Mouse (Mus musculus): ENCODE measurements at regions not wholly inside any gene's neighbourhood (a gene's known extent, or its start where the extent isn't known, plus 50 kb on each side); places are given as distances from the start of the nearest gene placed in this dataset.

DNA sequence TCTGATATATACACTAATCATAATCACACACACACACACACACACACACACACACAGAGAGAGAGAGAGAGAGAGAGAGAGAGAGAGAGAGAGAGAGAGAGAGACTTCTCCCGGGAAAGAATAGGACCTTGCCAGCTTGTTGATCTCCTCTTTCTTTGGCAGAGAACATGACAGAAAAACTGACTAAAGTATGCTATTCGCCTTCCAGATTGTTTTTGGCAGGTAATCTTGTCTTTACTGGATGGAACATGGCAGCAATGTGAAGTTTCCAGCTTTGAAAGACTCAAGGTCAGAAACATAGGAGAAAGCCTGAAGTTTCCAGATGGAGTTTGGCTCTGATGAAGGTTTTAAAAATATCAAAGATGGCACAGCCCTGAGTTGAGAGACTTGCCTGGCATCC is 87.8 kb upstream of the Cpm start:
- DNase-seq (ENCODE audit: low spot score) = no peak

DNA sequence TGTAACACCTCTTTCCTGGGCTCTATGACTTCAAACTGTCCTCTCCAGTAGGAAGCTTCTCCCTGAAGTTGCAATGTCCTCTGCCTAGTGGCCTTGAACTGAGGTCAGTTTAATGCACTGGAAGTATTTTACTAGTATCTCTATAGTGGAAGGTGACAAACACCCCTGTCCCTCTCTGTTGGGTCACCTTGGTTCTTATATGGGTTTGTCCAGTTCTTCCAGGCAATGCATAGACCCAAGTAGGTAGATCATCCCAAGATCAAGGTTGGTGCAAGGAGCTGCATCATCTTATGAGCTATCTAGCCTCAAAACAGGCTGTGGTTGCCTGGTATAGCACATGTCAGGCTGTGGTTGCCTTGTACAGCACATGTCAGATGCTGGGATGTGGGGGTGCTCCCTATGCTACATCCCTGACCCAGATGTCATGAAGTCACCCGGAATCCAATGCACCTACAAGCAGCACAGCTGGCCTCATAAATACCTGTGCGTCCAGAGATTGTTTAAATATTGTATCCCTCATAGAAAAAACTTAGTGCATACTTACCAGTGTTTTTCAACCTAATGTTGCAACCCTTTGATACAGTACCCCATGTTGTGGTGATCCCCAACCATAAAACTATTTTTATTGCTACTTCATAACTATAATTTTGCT is 88.4 kb upstream of the Cpm start:
- DNase-seq (ENCODE audit: low spot score) = no peak

DNA sequence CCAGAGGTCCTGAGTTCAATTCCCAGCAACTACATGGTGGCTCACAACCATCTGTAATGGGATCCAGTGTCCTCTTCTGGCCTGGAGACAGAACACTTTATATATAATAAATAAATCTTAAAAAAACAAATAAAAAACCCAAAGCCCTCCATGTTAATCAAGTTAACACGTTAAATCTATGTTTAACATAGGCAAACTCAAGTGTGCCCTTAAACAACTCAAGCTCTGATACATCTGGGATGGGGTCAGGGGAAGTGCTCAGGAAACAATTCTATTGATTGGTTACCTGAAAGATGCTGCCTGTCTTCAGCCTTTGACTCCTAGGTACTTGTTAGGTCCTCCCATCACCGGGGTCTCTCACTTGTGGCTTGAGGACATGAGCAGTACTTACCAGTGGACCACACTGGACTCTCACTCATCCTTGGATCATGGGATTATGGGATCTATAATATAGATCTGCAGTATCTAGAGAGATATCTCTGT is 89.1 kb upstream of the Cpm start:
- no peak for DNase-seq (ENCODE audit: low spot score)

DNA sequence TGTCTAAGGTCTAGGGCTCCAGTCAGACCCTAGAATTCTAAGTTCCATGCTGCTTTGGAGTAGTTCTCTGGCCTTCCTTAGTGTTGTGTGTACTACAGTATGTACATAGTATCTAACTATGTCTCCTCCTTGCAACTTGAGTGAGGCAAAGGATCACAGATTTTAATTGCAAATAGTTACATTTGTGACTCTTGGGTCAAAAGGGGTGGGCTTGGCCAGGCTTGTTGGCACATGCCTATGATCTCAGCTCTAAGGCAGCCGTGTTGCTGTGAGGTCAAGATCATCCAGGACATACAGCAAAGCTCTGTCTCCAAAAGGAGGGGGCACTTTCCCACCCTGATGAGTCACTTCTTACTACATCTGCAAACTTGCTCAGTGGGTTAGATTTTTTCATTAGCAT is 89.8 kb upstream of the Cpm start:
- no peak for DNase-seq (ENCODE audit: low spot score)

DNA sequence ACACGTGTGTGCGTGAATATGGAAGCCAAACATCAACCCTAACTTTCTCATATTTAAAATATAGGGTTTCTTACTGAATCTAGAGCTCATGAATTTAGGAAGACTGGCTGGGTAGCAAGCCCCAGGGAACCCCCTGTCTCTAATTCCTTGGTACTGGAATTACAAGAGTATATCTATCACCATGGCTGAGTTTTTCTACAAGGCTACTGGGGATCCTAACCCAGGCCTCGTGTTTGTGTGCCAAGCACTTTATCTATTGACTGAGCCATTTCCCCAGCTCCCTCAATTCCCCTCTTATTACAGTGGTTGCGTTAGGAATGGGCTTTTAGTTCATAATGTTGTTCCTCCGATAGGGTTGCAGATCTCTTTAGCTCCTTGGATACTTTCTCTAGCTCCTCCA is 90.6 kb upstream of the Cpm start:
- DNase-seq (ENCODE audit: low spot score) = no peak

DNA sequence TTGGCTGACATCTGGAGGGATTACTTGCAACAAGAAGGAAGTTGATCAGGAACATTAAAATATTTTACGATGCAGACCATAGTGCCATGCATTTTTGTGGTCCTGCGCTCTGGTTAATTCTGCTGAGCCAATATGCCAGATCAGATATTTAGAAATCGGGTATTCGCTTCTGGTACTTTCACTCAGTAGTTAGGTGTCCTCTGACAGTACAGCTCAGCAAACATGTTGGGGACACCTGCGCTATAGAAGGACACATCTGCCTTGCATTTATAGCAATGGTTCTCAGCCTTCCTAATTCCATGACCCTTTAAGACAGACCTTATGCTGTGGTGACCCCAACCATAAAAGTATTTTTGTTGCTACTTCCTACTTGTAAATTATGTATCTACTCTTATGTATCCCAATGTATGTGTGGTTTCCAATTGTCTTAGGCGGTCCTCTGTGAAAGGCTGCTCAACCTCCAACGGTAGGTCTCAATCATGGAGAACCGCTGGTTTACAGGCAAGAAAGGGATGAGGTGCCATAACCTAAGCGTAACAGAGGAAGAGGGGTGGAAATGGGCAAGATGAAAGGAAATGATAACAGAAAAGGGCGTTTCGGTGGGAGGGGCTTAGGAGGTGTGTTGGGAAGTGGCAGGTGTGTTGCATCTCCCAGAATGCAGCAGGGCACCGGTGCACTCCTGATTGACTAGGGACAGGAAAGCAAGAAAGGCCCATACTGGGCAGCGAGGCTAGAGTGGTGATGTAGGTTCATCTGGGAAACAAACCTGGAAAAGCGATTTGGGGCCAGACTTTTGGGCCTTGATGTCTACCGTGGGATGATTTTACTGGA is 92.3 kb upstream of the Cpm start:
- DNase-seq (ENCODE audit: low spot score) = no peak

DNA sequence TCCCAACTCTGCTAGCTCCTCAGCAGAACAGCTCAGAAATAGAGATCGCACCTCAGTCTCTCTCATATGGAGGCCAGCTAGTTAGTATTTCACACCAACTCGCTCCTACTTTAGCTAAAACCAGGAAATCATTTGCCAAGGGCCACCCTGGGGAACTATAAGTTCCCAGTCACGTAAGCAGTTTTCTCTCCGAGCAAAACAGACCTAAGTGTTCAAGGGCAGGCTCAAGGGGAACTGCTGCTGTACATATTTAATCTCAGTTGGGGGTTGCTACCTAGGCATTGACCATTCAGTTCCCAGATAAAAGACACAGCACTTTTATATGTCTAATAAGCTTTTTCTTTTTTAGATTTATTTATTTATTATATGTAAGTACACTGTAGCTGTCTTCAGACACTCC is 93.5 kb upstream of the Cpm start:
- no peak for DNase-seq (ENCODE audit: low spot score)

DNA sequence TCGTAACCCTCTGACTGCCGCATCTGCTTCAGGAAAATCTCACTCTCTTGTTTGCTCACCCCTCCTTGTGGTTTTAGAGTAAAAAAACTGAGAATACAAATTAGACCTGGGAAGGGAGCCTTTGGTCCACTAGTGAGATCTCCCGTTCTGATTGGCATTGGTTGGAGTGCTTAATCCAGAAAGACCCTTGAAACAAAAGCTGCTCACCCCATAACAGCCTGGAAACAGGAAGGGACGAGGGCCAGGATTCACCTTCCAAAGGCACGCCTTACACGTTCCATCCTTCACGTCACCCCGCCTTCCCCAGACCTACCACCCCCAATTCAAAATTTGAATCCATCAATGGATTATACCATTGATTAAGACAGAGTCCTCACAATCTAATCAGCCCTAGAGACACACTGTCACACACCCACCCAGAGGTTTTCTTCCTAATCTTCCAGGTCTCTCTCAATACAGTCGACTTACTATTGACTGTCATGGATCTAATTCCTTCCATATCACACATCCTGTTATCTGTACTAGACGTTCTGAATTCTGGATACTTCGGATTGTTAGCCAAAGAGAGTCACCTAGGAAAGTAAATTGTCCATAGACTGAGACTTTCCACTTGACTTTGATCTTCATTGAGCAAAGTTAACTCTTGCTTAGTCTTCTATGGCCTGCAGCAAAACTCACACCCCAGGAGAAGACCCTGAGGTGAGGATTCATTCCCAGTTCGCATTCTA is 94.1 kb upstream of the Cpm start:
- DNase-seq (ENCODE audit: low spot score) = no peak

DNA sequence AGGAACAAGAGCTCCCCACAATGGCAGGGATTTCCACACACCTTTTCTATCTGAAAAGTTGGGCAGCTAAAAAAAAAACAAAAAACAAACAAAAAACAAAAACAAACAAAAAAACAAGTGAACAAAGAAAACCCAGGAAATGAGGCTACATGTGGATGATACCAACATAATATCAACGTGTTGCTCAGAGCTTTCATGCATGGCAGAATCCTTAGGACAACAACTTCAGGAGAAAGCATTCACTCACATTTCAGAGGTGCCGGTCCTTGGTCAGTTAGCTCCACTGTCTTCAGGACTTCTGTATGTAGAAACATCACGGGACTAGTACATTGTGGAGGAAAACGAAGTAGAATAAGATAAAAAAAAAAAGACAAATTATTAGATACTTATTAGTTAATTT is 94.8 kb upstream of the Cpm start:
- no peak for DNase-seq (ENCODE audit: low spot score)

DNA sequence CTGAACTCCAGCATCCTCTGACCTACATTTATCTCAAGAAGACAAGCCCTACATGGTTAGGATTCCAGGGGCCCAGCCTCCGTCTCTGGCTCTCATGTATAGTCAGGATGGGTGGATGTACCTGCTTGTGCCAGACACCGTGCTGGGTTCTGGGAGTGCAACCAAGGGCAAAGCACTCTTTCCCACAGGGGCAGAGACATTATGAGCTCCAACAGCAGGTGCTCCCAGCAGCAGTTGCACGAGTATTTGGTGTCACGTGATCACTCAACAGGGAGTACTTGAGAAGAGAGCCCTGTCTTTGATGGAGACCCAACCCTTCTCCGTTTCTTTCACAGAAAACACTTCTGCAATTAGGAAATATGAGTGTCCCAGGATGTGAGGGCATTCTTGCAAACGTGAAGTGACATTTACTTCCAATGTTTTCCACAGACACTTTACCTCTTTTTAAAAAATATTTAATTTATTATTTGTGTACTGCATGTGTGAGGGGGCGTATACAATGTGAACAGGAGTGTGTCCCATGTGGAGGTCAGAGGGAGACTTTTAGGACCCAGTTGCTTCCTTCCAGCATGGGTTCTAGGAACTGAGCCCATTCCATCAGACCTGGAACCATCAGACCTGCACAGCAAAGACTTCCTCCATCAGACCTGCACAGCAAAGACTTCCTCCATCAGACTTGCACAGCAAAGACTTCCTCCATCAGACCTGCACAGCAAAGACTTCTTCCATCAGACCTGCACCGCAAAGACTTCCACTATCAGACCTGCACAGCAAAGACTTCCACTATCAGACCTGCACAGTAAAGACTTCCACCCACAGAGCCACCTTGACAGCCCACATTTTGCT is 95.5 kb upstream of the Cpm start:
- no peak for DNase-seq (ENCODE audit: low spot score)

DNA sequence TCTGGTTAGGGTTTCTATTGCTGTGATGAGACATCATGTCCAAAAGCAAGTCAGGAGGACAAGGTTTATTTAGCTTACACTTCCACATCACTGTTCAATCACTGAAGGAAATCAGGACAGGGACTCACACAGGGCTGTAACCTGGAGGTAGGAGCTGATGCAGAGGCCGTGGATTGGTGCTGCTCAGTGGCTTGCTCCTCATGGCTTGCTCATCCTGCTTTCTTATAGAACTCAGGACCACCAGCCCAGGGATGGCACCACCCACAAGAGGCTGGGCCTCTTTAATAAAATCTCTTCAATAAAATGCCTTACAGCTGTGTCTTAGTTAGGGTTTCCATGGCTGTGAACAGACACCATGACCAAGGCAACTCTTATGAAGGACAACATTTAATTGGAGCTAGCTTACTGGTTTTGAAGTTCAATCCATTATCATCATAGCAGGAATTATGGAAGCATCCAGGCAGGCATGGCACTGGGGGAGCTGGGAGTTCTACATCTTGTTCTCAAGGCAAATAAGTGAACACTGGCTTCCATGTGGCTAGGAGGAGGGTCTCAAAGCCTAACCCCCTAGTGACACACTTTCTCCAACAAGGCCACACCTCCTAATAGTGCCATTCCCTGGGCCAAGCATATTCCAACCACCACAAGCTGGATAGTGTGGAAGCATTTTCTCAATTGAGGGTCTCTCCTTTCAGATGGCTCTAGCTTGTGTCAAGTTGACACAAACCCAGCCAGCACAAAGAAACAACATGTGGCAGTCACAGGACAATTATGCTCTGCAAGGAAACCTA is 96.4 kb upstream of the Cpm start:
- no peak for DNase-seq (ENCODE audit: low spot score)

DNA sequence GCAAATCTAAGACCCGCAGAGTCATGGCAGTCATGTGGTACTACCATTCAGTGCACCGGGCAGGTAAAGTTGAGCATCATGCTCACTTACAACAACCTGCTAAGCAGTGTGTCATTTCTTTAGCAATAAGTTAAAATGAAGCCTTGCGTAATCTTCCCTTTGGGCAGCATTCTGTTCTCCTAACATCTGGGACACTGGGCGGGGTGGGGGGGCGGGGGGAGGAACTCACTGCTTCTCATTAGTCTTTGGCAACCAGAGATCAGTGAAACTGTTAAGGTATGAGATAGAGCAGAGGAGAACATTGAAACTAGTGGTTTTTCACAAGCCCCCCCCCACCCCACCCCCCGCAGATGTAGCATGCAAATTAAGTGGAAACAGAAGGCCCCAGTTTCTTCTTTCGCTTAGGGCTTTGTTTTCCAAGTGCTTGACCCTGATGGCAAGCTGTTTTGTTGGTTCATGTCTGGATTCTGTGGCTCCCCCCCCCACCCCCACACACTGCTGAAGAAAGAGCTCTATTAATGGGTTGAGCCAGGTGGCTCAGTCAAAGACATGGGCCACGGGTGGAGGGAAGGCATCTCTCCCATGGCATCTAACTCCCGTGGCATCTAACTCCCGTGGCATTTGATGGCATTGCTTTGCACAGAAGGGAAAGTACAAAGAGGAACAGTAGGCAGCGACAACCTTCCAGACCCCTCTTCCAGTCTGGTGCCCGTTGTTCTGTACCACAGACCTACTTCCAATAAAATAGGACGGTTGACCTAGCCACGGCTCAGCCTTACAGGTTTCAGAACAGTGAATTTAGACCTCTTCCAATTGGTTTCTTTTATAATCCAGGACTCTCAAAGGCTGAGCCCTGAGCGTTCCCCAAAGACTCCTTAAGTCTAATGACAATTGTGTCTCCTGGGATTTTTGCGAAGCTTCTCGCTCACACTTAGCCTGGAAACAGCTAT is 97.2 kb upstream of the Cpm start:
- DNase-seq (ENCODE audit: low spot score) = no peak

DNA sequence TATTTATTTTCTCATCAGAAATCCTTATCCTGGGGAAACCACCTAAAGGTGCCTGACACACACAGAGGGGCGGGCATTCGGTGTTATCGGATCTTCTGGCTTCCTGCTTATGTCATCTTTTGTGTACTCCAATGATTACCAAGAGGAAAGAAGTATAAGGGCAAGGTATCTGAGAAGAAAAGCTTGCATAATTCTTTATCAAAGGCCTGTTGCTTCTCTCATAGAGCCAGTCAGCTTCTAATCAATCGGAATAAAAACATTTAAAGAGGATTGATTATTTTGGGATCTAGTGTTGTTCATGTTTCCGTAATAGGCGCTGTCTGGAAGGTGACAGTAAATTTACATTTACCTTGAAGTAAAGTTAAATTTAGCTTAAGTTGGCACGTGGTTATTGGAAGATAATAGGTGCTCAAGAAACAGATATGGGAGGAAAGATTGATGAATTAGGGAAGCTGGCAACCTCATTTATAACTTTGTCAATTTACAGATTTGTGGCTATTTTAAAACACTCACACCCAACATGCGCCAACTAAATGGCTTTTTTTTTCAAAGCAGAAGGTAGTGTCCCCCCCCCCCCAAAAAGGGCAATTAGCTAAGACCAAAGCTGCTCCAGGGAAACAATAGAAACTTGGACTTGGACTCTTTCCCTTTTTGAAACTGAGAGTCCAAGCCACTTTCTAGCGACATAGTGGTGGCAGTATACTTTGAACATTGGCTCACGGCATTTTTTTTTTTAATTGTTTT is 98.3 kb upstream of the Cpm start:
- DNase-seq (ENCODE audit: low spot score) = no peak

DNA sequence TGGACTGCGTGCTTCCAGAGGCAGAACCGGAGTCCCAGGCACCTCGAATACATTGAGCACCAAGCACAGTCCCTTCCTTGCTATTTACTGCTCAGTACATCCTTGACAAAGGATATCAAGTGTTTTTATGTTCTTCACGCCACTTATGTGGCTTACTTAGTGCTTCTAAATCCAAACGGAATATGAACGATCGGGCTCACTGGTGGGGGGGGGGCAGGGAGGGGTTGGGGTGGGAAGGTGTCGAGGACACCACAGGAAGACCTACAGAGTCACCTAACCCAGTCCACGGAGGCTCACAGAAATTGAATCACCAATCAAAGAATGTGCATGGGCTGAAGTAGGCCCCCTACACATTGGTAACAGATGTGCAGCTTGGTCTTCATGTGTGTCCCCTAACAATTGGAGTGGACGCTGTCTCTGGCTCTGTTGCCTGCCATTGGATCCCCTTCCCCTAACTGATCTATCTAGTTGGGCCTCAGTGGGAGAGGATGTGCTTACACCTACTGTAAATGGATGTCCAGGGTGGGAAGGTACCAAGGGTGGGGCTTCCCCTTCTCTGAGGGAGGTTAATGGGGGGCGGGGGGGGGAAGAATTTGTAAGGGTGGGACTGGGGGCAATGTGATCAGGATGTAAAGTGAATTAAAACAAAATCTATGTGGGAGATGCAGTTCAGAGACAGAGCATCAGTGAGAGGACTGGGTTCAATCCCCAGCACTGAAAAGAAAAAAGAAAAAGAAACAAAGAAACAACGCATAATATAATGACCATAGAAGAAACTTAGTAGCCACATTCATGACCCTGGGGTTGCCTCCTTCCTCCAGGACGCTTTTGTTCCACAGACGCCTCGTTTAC is 99.1 kb upstream of the Cpm start:
- no peak for DNase-seq (ENCODE audit: low spot score)

DNA sequence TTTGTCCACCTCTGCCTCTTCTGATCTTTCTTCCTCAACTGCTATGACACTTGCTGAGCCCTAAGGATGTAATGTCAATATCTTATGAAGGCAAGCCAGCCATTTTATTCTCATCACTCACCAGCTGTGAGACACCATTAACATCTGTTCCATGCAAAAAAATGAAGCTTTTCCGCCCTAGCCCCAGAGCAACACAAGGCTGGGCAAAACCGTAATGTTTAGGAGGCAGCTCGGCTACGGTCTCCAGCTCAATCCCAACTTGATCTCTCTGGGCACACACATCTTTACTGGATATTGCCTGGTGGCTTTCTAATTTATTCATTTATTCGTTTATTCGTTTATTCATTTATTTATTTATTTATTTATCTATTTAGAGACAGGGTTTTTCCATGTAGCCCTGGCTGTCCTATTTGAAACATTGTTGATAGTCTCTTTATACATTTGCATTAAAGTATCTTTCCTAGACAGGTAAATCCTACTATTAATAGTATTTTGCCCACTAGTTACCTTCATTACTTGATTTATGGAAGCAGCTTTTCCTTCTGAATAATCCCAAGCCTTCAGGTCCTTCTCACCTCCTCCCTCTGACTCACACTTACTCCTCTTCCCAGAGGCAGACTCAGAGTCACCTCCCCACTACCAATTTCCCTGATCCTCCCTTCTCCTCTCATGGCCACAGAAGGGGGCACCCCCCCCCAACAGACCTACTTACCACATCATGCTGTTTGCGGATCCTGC is 99.9 kb upstream of the Cpm start:
- no peak for DNase-seq (ENCODE audit: low spot score)

DNA sequence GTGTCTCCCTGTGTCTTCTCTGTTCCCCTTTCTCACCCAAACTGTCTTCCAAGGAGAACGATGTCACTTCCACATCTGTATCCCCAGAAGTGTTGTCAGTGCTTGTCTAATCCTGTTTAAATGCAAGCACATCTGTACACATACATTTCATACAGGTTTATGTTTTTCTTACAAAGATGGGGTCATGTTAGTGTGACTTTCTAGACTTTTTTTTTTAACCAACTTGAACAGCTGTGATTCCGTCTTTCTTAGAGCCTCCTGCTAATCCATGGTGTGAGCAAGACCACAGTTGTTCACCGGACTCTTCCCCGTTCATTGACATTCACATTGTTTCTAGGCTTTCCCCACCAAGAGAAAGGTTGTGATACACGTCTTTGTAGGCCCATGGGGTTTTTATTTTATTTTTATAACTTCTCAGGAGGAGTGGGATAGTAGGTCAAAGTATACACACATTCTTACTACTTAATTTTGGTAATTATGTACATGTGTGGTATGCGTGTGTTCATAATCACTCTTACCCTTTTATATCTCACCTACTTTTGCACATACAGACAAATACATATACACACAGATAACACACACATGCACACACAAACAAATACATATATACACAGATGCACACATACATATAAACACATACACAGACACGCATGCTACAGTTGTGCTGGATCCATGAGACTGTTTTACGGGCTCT is 100.6 kb upstream of the Cpm start:
- no peak for DNase-seq (ENCODE audit: low spot score)

DNA sequence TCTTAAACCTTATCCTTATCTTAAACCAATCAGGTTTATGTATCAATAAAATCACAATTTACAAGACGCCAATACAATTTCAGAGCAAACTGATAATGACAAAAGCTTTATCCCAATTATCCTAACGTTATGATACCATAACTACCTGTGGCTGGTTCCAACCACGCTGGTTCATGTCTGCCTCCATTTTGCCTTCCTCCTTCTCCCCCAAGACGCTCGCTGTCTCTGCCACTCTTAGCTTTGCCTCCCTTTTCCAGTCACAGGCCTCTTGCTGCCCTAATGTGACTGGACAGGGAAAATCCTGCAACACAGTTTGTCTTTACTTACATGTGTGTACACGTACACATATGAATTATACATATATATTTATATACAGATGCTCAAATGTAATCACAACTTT is 101.3 kb upstream of the Cpm start:
- no peak for DNase-seq (ENCODE audit: low spot score)

Data from c-Kit-positive CD71-positive TER-119-positive erythroid progenitor cells, embryonic 14.5 days (primary cell).